Mouse (Mus musculus) embryonic fibroblast, embryonic 13.5 days (primary cell): ENCODE results near the gene Gpr155.

Experiments used
- CTCF ChIP-seq: IDR thresholded peaks from 2 replicates; pipeline ENCODE4 v1.5.1; 2011; ENCODE audit warnings: mild to moderate bottlenecking, control low read depth, low read length, moderate library complexity, borderline replicate concordance; ENCODE audit not compliant: insufficient read depth
- POLR2A ChIP-seq: IDR thresholded peaks from 2 replicates; pipeline ENCODE4 v1.6.1; 2011; ENCODE audit warnings: low read depth, mild to moderate bottlenecking, control low read depth, low read length, moderate library complexity

GRCm38 (mm10) chr2:73435847-73436246 is 49.5 kb upstream of the Gpr155 start:
- TF ChIP-seq POLR2A (no peak), CTCF (no peak)
